Mouse (Mus musculus): Measurements from ENCODE around the gene Mbd3. TPM values are rescaled to one million over a fixed set of nuclear protein-coding genes. Genes with fewer than 3 reads are reported as not detected.
A peak's percentile ranks its signal among the peaks of the same experiment; 100 is the strongest.
"Not testable (repeated sequence)": the region's sequence is repeated elsewhere in the genome, so short reads cannot be mapped to it uniquely, and the experiment has no call there.

Mbd3 gene
- polyA plus RNA-seq, 2 experiments = 44.3 to 79.5 TPM

GRCm38 (mm10) chr10:80348981-80349380, 50.4 kb downstream of the Mbd3 start:
- Histone ChIP-seq H3K4me3 (ENCODE audit: insufficient read depth in 1 of 2, low read depth in 2 of 2, low read length in 2 of 2) (no peak overlapping the region), H3K27ac (no peak overlapping the region), H3K9ac (replicated peaks) (no peak overlapping the region)

DNA sequence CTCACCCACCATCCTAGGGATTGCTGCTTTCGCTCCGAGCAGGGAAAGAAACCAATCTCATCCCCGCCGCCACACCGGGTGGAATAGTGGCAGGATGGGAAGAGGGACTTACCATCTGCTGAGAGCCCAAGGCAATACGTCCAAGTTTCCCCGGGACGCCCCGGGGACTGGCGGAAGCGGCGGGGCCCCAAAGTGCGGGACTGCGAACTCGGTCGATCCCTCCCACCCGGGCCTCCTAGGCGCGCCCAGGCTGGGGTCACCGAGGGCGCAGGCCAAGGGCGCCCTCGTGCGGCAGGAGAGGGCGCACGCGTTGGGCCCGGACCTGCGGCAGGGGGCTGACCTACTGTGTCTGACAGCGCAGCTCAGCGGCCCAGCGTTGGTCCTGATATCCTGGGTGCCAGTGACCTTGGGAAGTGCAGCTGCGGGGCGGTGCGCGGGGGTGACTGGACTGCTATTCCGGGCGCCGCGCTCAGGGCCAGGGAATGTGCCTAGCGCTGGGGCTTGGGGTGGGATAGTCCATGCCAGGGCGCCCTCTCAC, 51.0 kb downstream of the Mbd3 start, which contains the start of gene Adamtsl5:
Gene Adamtsl5 (minus strand): TSS at position 169 of the 538 bp plus-strand sequence.
- DNase-seq (ENCODE audit: low read depth in 3 of 3, low spot score in 3 of 3) (peak in 1 of 3 experiments; percentile 55), ATAC-seq (ENCODE audit: insufficient read depth) (0 out of 2 replicates have a peak, but pooled peaks have one; percentile 7)
- H3K27me3 ChIP-seq (ENCODE audit: control insufficient read depth, insufficient read depth, low read length) = peaks cover 43% of the 10 kb centered on the region
- H3K36me3 ChIP-seq (replicated peaks; ENCODE audit: control insufficient read depth, insufficient read depth, low read depth) = no peaks in the 10 kb centered on the region
- 1% methylated on average over 42 of the region's 42 CpGs for WGBS (ENCODE audit: insufficient replicate concordance)
- peaks cover 21 to 29% of the 10 kb centered on the region in 2 experiments for H3K4me1 ChIP-seq (replicated peaks; ENCODE audit: control insufficient read depth in 2 of 2, insufficient read depth in 2 of 2, low read length in 1 of 2)
- H3K9me3 ChIP-seq (ENCODE audit: control insufficient read depth, low read length) = no peaks in the 10 kb centered on the region
- peak within 1 kb of the TSS; percentile 61 for H3K4me2 ChIP-seq (ENCODE audit: low read depth)
- peak within 1 kb of the TSS; percentile 34; the same call in 1 of the 2 replicates for H3K9ac ChIP-seq (replicated peaks)
- no peak within 1 kb of the TSS for H3K27ac ChIP-seq
- peak; percentile 87 for TF ChIP-seq CTCF (IDR thresholded peaks at IDR 0.05; ENCODE audit: low read depth)
- TF ChIP-seq EP300 (IDR thresholded peaks at IDR 0.05; ENCODE audit: low read depth) = no peak
- peak within 1 kb of the TSS; percentile 48 to 62 for H3K4me3 ChIP-seq (ENCODE audit: insufficient read depth in 1 of 2, low read depth in 2 of 2, low read length in 2 of 2)

More at GRCm38 (mm10) chr10:80348981-80349380, 50.4 kb downstream of the Mbd3 start:
- Histone ChIP-seq H3K27me3 (ENCODE audit: control insufficient read depth, insufficient read depth, low read length) (peaks cover 46% of the 10 kb centered on the region), H3K36me3 (replicated peaks; ENCODE audit: control insufficient read depth, insufficient read depth, low read depth) (no peaks in the 10 kb centered on the region), H3K4me1 (replicated peaks; ENCODE audit: control insufficient read depth in 2 of 2, insufficient read depth in 2 of 2, low read length in 1 of 2) (peaks cover 15 to 22% of the 10 kb centered on the region in 2 experiments), H3K4me2 (ENCODE audit: low read depth) (no peak overlapping the region), H3K9me3 (ENCODE audit: control insufficient read depth, low read length) (no peaks in the 10 kb centered on the region)
- WGBS (ENCODE audit: insufficient replicate concordance) = 25% methylated on average over 26 of the region's 26 CpGs
- TF ChIP-seq CTCF (IDR thresholded peaks at IDR 0.05; ENCODE audit: low read depth) = no peak
- no peak for ATAC-seq (ENCODE audit: insufficient read depth)
- DNase-seq (ENCODE audit: low read depth in 3 of 3, low spot score in 3 of 3) = no peak

GRCm38 (mm10) chr10:80347514-80347967, 51.8 kb downstream of the Mbd3 start:
- H3K4me3 ChIP-seq (ENCODE audit: insufficient read depth in 1 of 2, low read depth in 2 of 2, low read length in 2 of 2) = peak overlapping the region; percentile 48 to 62; a peak in 3 of 4 replicates
- peak overlapping the region; percentile 61 for H3K4me2 ChIP-seq (ENCODE audit: low read depth)
- ATAC-seq (ENCODE audit: insufficient read depth) (no peak), DNase-seq (ENCODE audit: low read depth in 3 of 3, low spot score in 3 of 3) (no peak)
- H3K9me3 ChIP-seq (ENCODE audit: control insufficient read depth, low read length) = no peaks in the 10 kb centered on the region
- peaks cover 44% of the 10 kb centered on the region for H3K27me3 ChIP-seq (ENCODE audit: control insufficient read depth, insufficient read depth, low read length)
- H3K9ac ChIP-seq (replicated peaks) = no peak overlapping the region
- 13% methylated on average over 17 of the region's 17 CpGs for WGBS (ENCODE audit: insufficient replicate concordance)
- H3K27ac ChIP-seq = no peak overlapping the region
- no peaks in the 10 kb centered on the region for H3K36me3 ChIP-seq (replicated peaks; ENCODE audit: control insufficient read depth, insufficient read depth, low read depth)
- H3K4me1 ChIP-seq (replicated peaks; ENCODE audit: control insufficient read depth in 2 of 2, insufficient read depth in 2 of 2, low read length in 1 of 2) = peaks cover 27 to 35% of the 10 kb centered on the region in 2 experiments
- TF ChIP-seq EP300 (IDR thresholded peaks at IDR 0.05; ENCODE audit: low read depth) (no peak), CTCF (IDR thresholded peaks at IDR 0.05; ENCODE audit: low read depth) (no peak)

DNA sequence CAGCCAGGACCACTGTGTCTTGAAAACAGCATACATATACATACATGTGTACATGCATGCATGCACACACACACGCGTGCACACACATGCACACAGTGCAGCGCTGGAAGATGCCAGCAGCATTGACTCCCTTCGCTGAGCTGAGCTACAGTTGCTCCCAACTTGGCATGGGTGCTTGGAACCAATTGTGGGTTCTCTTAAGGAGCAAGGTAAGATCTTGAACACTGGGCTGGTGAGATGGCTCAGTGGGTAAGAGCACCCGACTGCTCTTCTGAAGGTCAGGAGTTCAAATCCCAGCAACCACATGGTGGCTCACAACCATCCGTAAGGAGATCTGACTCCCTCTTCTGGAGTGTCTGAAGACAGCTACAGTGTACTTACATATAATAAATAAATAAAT, 53.4 kb downstream of the Mbd3 start:
- ATAC-seq (ENCODE audit: insufficient read depth); H3K9me3 ChIP-seq (ENCODE audit: control insufficient read depth, low read length); H3K4me2 ChIP-seq (ENCODE audit: low read depth); H3K9ac ChIP-seq (replicated peaks); DNase-seq (ENCODE audit: low read depth in 3 of 3, low spot score in 3 of 3); H3K27ac ChIP-seq; H3K36me3 ChIP-seq (replicated peaks; ENCODE audit: control insufficient read depth, insufficient read depth, low read depth); H3K4me3 ChIP-seq (ENCODE audit: insufficient read depth in 1 of 2, low read depth in 2 of 2, low read length in 2 of 2): not testable (repeated sequence)
- H3K27me3 ChIP-seq (ENCODE audit: control insufficient read depth, insufficient read depth, low read length) = peaks cover 49% of the 10 kb centered on the region
- peaks cover 31 to 38% of the 10 kb centered on the region in 2 experiments for H3K4me1 ChIP-seq (replicated peaks; ENCODE audit: control insufficient read depth in 2 of 2, insufficient read depth in 2 of 2, low read length in 1 of 2)
- WGBS (ENCODE audit: insufficient replicate concordance) = 79% methylated on average over 5 of the region's 6 CpGs

DNA sequence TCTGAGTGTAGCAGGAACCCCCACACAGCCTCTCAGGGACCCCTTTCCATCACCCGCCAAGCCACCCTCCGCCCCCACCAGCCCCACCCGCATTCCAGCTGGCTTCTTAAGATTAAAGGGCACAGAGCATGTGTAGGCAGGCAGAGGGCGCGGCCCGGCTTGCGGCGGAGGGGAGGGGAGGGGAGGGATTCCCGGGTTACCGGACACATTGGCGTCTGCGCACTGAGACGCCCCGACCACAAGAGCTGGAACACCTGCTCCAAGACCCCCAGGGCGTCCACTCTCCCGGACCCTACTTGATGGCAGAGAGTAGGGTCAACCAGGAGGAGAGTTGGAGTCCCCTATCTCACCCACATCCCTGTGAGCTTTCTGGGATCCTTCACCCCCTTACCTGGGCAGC, 54.2 kb downstream of the Mbd3 start:
- peak; percentile 33; the same call in 1 of the 2 replicates for ATAC-seq (ENCODE audit: insufficient read depth)
- TF ChIP-seq EP300 (IDR thresholded peaks at IDR 0.05; ENCODE audit: low read depth) (peak; percentile 35), CTCF (IDR thresholded peaks at IDR 0.05; ENCODE audit: low read depth) (0 out of 2 replicates have a peak, but pooled peaks have one; percentile 27)
- peak overlapping the region; percentile 90 for H3K4me2 ChIP-seq (ENCODE audit: low read depth)
- DNase-seq (ENCODE audit: low read depth in 3 of 3, low spot score in 3 of 3) = peak in 2 of 3 experiments; percentile 61 to 64
- H3K4me3 ChIP-seq (ENCODE audit: insufficient read depth in 1 of 2, low read depth in 2 of 2, low read length in 2 of 2) = peak overlapping the region; percentile 48 to 49
- H3K9ac ChIP-seq (replicated peaks) = peak overlapping the region; percentile 68
- WGBS (ENCODE audit: insufficient replicate concordance) = under 1% methylated on average over 16 of the region's 16 CpGs
- peaks cover 50% of the 10 kb centered on the region for H3K27me3 ChIP-seq (ENCODE audit: control insufficient read depth, insufficient read depth, low read length)
- no peaks in the 10 kb centered on the region for H3K36me3 ChIP-seq (replicated peaks; ENCODE audit: control insufficient read depth, insufficient read depth, low read depth)
- peaks cover 38 to 46% of the 10 kb centered on the region in 2 experiments for H3K4me1 ChIP-seq (replicated peaks; ENCODE audit: control insufficient read depth in 2 of 2, insufficient read depth in 2 of 2, low read length in 1 of 2)
- peak overlapping the region; percentile 99 for H3K27ac ChIP-seq
- H3K9me3 ChIP-seq (ENCODE audit: control insufficient read depth, low read length) = no peaks in the 10 kb centered on the region
